Mouse (Mus musculus) lung, embryonic 16.5 days (tissue): Measurements from ENCODE around the gene Frem3. TPM values are rescaled to one million over a fixed set of nuclear protein-coding genes. Genes with fewer than 3 reads are reported as not detected.

Experiments
- ATAC-seq: fragments of 200-750 bp; cut with Nextera tagmentation; 2 replicates; pipeline ENCODE4 v1.8.0; 2017; ENCODE audit warnings: low read depth, mild to moderate bottlenecking, moderate library complexity
- H3K27ac ChIP-seq: fragments of 300-500 bp; sonication (generic); 2 replicates; pipeline ENCODE4 v1.5.1; 2014; ENCODE audit warnings: mild to moderate bottlenecking, control low read depth, low read length
- H3K27me3 ChIP-seq: fragments of 300-500 bp; sonication (generic); 2 replicates; pipeline ENCODE4 v1.6.1; 2014; ENCODE audit warnings: low read depth, low read length, mixed read lengths; ENCODE audit not compliant: control insufficient read depth, insufficient read depth
- H3K36me3 ChIP-seq: fragments of 300-500 bp; sonication (generic); 2 replicates; pipeline ENCODE4 v1.6.1; 2014; ENCODE audit warnings: low read length; ENCODE audit not compliant: control insufficient read depth, insufficient read depth
- H3K4me1 ChIP-seq: fragments of 300-500 bp; sonication (generic); replicated peaks from 2 replicates; pipeline ENCODE4 v1.6.1; 2014; ENCODE audit warnings: low read length, mixed read lengths; ENCODE audit not compliant: control insufficient read depth, insufficient read depth
- H3K4me2 ChIP-seq: fragments of 300-500 bp; sonication (generic); 2 replicates; pipeline ENCODE4 v1.6.1; 2014; ENCODE audit warnings: low read depth, low read length, control low read depth
- H3K4me3 ChIP-seq: fragments of 300-500 bp; sonication (generic); 2 replicates; pipeline ENCODE4 v1.5.1; 2014; ENCODE audit warnings: mild to moderate bottlenecking, low read length, control low read depth
- H3K9ac ChIP-seq: fragments of 300-500 bp; sonication (generic); 2 replicates; pipeline ENCODE4 v1.6.1; 2014; ENCODE audit warnings: low read length, control low read depth
- H3K9me3 ChIP-seq: fragments of 300-500 bp; sonication (generic); 2 replicates; pipeline ENCODE4 v1.6.1; 2016; ENCODE audit warnings: low read length; ENCODE audit not compliant: control insufficient read depth
- WGBS: fragments of 180-500 bp; shearing (Covaris S2); extraction: QIAGEN DNeasy Blood & Tissue Kit; methylation state at CpG from one replicate; pipeline ENCODE4 v1.1.7; 2014; 5-methylcytosine and 5-hydroxymethylcytosine counted together
- polyA plus RNA-seq: library from polyadenylated mRNA; unstranded; fragments of >200 nt; fragmentation: Nextera tagmentation; extraction: Ambion mirVana; gene quantifications from 2 replicates; pipeline ENCODE4 v1.2.1, GENCODE M21; 2015

The Frem3 gene
- 0.06 and 0.18 TPM in 2 replicates for polyA plus RNA-seq

DNA sequence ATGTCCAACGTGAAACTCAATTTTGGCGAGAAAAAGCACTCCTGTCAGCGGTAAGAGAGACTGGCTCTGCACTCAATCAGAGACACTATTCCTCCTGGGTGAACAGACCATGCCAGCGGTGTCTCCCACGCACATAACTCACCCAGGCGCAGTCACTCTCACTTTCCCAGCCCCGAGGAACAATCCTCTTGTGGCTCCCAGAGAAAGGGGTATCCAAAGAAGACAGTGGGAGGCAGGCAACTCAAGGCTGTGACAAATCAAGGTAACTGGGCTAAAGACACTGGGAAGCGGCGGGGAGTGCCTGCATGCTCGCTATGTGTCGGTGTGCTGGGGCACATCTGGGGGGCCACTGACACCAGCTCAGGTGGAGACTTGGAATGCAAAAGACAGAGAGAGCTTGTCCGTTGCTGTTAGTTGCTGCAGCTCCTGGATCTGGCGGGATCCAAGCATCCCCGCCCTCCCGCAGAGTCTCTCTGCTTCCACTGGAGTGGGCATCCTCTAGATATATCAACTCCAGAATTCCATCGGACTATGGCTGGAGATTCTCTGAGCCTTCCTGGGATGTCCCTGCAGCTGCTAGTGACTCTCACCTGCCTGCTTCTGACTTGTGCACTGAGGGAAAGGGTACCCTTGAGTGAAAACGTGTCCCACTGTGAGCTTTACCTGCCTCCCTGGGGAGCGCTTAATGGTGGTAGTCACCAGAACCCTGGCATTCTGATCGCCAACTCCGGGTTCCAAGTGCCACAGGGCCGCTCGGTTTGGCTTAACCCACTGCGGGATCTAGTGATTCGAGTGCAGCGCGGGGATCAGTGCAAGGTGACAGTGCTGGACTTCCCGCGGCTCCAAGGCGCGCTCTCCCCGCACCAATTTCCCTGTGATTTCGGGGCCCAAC lies at the start of gene Frem3:
Gene Frem3 (plus strand): TSS at position 532 of the 892 bp plus-strand sequence.
- Histone ChIP-seq H3K9me3 (no peaks in the 10 kb centered on the region), H3K4me2 (peak within 1 kb of the TSS; percentile 40), H3K9ac (no peak within 1 kb of the TSS), H3K36me3 (no peaks in the 10 kb centered on the region), H3K27me3 (peaks cover 15% of the 10 kb centered on the region), H3K4me3 (peak within 1 kb of the TSS; percentile 30), H3K4me1 (no peaks in the 10 kb centered on the region), H3K27ac (no peak within 1 kb of the TSS)
- ATAC-seq: no peak
- 3% methylated on average over 32 of the region's 32 CpGs for WGBS

DNA sequence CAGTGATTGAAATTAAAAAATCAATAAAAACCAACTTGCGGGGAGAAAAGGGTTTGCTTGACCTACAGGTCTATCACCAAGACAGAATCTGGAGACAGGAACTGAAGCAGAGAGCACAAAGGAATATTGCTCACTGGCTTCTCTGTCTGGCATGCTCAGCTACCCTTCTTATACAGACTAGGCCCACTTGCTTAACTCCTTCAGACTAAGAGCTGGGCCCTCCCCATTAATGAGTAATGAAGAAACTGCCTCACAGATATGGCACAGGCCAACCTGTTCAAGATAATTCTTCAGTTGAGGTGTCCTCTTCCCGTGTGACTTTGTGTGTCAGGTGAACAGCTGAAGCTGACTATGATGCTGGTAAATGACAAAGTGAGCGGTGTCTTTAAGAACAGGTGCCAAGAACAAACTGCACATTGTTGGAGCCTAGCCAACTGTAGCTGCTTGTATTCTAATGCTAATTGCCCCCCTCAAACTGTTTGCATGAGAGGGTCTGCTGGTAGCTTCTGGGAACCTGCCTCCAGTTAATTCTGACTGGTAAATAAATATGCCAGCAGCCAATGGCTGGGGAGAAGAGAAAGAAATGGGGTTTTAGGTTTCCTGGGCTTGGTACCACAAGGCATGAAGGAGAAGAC lies 46.6 kb upstream of the Frem3 start:
- H3K4me3 ChIP-seq: no peak overlapping the region
- no peaks in the 10 kb centered on the region for H3K4me1 ChIP-seq
- H3K9ac ChIP-seq: no peak overlapping the region
- H3K27ac ChIP-seq: no peak overlapping the region
- H3K36me3 ChIP-seq: no peaks in the 10 kb centered on the region
- H3K4me2 ChIP-seq: no peak overlapping the region
- H3K27me3 ChIP-seq: no peaks in the 10 kb centered on the region
- ATAC-seq: no peak
- WGBS: 80% methylated on average over 3 of the region's 3 CpGs
- no peaks in the 10 kb centered on the region for H3K9me3 ChIP-seq

DNA sequence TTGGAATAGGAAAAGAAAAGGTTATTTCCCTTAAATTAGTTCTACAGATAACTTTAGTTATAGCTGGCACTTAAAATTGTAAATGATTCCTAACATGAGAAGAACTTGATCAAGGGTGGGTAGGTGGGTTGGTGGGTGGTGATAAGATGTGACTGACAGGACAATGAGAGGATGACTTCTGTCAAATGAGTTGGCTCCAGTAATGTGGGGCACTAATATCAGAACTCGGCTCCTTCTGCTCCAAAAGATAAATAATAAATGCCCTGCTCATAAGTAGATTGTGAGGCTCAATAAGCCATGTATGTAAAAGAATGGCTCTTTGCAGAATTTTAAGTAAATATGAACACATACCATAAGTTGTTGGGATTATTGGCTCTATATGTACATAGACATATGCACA lies 43.4 kb upstream of the Frem3 start:
- Histone ChIP-seq H3K4me2 (no peak overlapping the region), H3K9me3 (no peaks in the 10 kb centered on the region), H3K27me3 (no peaks in the 10 kb centered on the region), H3K4me3 (no peak overlapping the region), H3K36me3 (no peaks in the 10 kb centered on the region), H3K27ac (no peak overlapping the region), H3K4me1 (no peaks in the 10 kb centered on the region), H3K9ac (no peak overlapping the region)
- no peak for ATAC-seq
- 56% methylated on average over 1 of the region's 1 CpGs for WGBS

DNA sequence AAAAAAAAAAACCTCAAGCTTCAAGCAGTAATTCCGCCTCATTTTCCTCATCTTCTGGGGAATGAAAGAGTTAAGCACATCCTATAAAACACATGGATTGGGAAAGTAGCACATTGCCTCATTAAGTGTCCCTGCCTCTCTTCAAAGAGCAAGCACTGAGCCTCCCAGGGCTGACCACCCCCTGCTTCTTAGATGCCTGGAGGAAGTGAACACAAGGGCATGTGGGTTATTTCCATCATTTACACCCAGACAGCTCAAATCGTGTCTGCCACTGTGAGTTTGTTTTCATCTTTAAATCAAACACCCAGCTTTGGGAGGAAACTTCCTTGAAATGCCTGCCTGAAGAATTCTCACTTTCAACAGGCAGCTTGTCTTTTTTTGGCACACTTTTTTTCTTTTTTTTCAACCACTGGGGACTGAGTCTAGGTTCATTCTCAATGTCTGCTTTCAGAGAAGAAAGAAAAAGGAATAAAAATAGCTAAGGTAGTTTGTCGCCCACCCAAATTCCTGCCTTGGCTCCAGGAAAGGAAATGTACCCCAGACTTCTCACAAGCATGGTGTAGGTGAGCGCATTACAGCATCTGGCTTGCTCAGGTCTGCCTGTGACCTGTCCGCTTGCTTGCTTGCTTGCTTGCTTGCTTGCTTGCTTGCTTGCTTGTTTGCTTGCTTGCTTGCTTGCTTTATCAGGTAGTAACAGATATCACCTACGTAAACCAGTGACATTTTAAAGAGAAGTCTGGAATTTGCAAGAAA lies 42.5 kb upstream of the Frem3 start:
- H3K4me3 ChIP-seq: no peak overlapping the region
- no peak for ATAC-seq
- no peak overlapping the region for H3K4me2 ChIP-seq
- no peaks in the 10 kb centered on the region for H3K36me3 ChIP-seq
- WGBS: 51% methylated on average over 6 of the region's 6 CpGs
- no peaks in the 10 kb centered on the region for H3K27me3 ChIP-seq
- H3K27ac ChIP-seq: no peak overlapping the region
- H3K9ac ChIP-seq: no peak overlapping the region
- H3K9me3 ChIP-seq: no peaks in the 10 kb centered on the region
- H3K4me1 ChIP-seq: no peaks in the 10 kb centered on the region

DNA sequence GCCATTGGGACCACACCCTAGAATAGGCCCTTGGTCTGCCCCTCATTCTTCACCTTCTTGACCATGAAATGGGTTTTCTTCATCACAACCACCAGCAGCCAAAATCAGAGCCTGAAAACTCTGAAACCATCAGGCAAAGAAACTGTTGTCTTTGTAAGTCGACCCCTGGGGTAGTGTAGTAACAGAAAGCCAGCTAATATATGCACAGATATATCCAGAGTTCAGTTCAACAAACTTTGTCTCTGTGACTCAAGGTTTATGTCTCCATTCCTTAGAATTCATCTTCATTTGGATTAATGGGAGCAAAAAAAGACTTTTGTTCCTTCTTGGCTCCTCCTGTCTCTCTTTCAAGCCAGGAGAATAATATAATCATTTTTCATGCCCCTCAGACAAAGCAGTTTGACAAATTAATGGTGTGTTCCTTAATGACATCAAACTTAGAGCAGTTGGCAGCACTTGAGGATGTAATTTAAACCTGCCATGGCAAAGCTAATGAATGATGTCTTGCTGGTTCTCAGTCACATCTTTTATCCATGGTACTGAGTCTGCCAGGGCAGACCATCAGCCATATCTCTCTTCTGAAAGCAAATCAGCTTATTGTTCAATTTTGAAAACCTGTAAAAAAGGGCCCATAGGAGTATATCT lies 38.3 kb upstream of the Frem3 start:
- no peaks in the 10 kb centered on the region for H3K27me3 ChIP-seq
- H3K36me3 ChIP-seq: no peaks in the 10 kb centered on the region
- H3K4me1 ChIP-seq: no peaks in the 10 kb centered on the region
- no peaks in the 10 kb centered on the region for H3K9me3 ChIP-seq
- H3K9ac ChIP-seq: no peak overlapping the region
- H3K4me3 ChIP-seq: no peak overlapping the region
- H3K27ac ChIP-seq: no peak overlapping the region
- no peak overlapping the region for H3K4me2 ChIP-seq
- no peak for ATAC-seq
- WGBS: 65% methylated on average over 1 of the region's 1 CpGs

DNA sequence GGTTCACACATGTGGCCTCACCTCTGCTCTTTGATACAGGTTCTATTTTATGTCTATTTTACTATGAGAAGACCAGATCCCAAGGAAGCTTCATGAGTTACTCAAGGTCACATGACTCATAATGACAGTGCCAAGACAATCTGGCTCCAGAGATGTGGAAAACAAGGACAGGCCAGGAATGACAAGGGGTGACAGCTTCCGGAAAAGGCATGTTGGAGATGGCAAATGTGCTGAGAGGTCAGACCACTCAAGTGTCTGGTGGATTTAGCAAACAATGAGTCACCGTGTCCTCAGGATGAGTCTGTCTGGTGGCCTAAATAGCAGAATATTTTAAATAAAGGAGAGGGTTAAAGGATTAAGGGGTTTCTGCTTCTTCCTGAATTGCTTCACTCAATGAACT lies 33.8 kb upstream of the Frem3 start:
- no peak overlapping the region for H3K4me2 ChIP-seq
- H3K4me1 ChIP-seq: no peaks in the 10 kb centered on the region
- no peak for ATAC-seq
- H3K9ac ChIP-seq: no peak overlapping the region
- H3K9me3 ChIP-seq: no peaks in the 10 kb centered on the region
- WGBS: 42% methylated on average over 2 of the region's 2 CpGs
- H3K4me3 ChIP-seq: no peak overlapping the region
- H3K36me3 ChIP-seq: no peaks in the 10 kb centered on the region
- no peak overlapping the region for H3K27ac ChIP-seq
- H3K27me3 ChIP-seq: no peaks in the 10 kb centered on the region

DNA sequence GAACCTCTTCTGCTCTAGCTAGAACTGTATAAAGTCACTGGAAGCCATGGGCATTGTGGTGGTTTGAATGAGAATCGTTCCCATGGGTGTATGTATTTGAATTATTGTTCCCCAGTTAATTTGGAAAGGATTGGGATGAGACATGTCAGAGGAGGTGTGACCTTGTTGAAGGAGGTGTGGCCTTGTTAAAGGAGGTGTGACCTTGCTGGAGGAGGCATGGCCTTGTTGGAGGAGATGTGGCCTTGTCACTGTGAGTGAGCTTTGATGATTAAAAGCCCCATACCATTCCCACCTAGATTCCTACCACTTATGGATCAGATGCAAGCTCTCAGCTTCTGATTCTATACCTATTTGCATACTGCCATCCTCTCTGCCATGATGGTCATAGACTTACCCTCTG lies 31.8 kb upstream of the Frem3 start:
- Histone ChIP-seq H3K4me1 (no peaks in the 10 kb centered on the region), H3K9ac (no peak overlapping the region), H3K9me3 (no peaks in the 10 kb centered on the region), H3K27ac (no peak overlapping the region), H3K4me2 (no peak overlapping the region), H3K4me3 (no peak overlapping the region), H3K36me3 (no peaks in the 10 kb centered on the region), H3K27me3 (no peaks in the 10 kb centered on the region)
- 56% methylated on average over 1 of the region's 1 CpGs for WGBS
- no peak for ATAC-seq

DNA sequence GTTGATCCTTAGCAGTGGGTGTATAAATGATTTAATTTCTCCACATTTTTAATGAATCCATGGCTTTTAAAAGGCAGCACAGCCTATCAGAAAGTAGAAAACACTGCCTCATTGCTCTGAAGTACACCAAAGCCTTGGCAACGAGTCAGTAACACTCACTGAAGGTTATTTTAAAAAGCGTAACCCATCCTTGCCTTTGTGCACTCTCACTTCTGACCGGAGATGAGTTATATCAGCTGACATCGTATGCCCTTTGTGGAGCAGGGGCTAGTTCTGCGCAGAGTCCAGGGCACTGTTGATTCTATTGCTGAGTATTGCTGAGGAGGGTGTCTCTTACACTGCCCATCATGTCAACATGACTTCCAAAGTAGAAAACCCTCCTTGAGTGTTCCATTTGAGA lies 18.3 kb upstream of the Frem3 start:
- WGBS: 76% methylated on average over 5 of the region's 5 CpGs

More for the DNA sequence above, 18.3 kb upstream of the Frem3 start:
- Histone ChIP-seq H3K4me2 (no peak overlapping the region), H3K27ac (no peak overlapping the region), H3K4me3 (no peak overlapping the region), H3K27me3 (no peaks in the 10 kb centered on the region), H3K4me1 (no peaks in the 10 kb centered on the region), H3K9ac (no peak overlapping the region), H3K36me3 (no peaks in the 10 kb centered on the region), H3K9me3 (no peaks in the 10 kb centered on the region)
- ATAC-seq: no peak
